Mouse (Mus musculus) kidney, embryonic 16.5 days (tissue): ENCODE measurements around the gene Snx22. TPM values are rescaled to one million over a fixed set of nuclear protein-coding genes. Genes with fewer than 3 reads are reported as not detected.

ENCODE experiments used
- ATAC-seq: fragments of 200-750 bp; cut with Nextera tagmentation; 2 replicates; pipeline ENCODE4 v1.8.0; 2017; ENCODE audit warnings: moderate TSS enrichment; ENCODE audit not compliant: low FRiP score, low TSS enrichment
- H3K27ac ChIP-seq: fragments of 300-500 bp; sonication (generic); 2 replicates; pipeline ENCODE4 v1.5.1; 2014; ENCODE audit warnings: low read length
- H3K27me3 ChIP-seq: fragments of 300-500 bp; sonication (generic); 2 replicates; pipeline ENCODE4 v1.6.1; 2014; ENCODE audit warnings: low read length, control low read depth, mixed read lengths; ENCODE audit not compliant: insufficient read depth
- H3K36me3 ChIP-seq: fragments of 300-500 bp; sonication (generic); 2 replicates; pipeline ENCODE4 v1.6.1; 2014; ENCODE audit warnings: low read length, control low read depth, mixed read lengths; ENCODE audit not compliant: insufficient read depth
- H3K4me1 ChIP-seq: fragments of 300-500 bp; sonication (generic); 2 replicates; pipeline ENCODE4 v1.6.1; 2014; ENCODE audit warnings: low read length, control low read depth, mixed read lengths; ENCODE audit not compliant: insufficient read depth
- H3K4me2 ChIP-seq: fragments of 300-500 bp; sonication (generic); replicated peaks from 2 replicates; pipeline ENCODE4 v1.6.1; 2014; ENCODE audit warnings: low read depth, low read length
- H3K4me3 ChIP-seq: fragments of 300-500 bp; sonication (generic); 2 replicates; pipeline ENCODE4 v1.5.1; 2014; ENCODE audit warnings: mild to moderate bottlenecking, low read length
- H3K9ac ChIP-seq: fragments of 300-500 bp; sonication (generic); replicated peaks from 2 replicates; pipeline ENCODE4 v1.6.1; 2014; ENCODE audit warnings: low read length
- H3K9me3 ChIP-seq: fragments of 300-500 bp; sonication (generic); 2 replicates; pipeline ENCODE4 v1.6.1; 2016; ENCODE audit warnings: low read length, control low read depth
- WGBS: fragments of 180-500 bp; shearing (Covaris S2); extraction: QIAGEN DNeasy Blood & Tissue Kit; methylation state at CpG from one replicate; pipeline ENCODE4 v1.1.7; 2014; 5-methylcytosine and 5-hydroxymethylcytosine counted together
- polyA plus RNA-seq: library from polyadenylated mRNA; unstranded; fragments of >200 nt; fragmentation: Nextera tagmentation; extraction: Ambion mirVana; gene quantifications from 2 replicates; pipeline ENCODE4 v1.2.1, GENCODE M21; 2015

Gene Snx22
- polyA plus RNA-seq, 1 experiment from 2014 or later, result 1.4 TPM

GRCm38 (mm10) chr9:66039290-66039689, 30.2 kb downstream of the Snx22 start:
- Histone ChIP-seq H3K9ac (no peak overlapping the region), H3K9me3 (no peaks in the 10 kb centered on the region), H3K27me3 (no peaks in the 10 kb centered on the region), H3K4me1 (no peaks in the 10 kb centered on the region), H3K4me2 (no peak overlapping the region), H3K36me3 (peaks cover 17% of the 10 kb centered on the region), H3K27ac (no peak overlapping the region), H3K4me3 (no peak overlapping the region)
- 78% methylated on average over 4 of the region's 4 CpGs for WGBS
- ATAC-seq, result no peak

GRCm38 (mm10) chr9:66038581-66038980, 30.9 kb downstream of the Snx22 start:
- peaks cover 17% of the 10 kb centered on the region for H3K36me3 ChIP-seq
- 92% methylated on average over 4 of the region's 4 CpGs for WGBS
- H3K9me3 ChIP-seq, result no peaks in the 10 kb centered on the region
- no peak overlapping the region for H3K4me3 ChIP-seq
- no peaks in the 10 kb centered on the region for H3K27me3 ChIP-seq
- no peaks in the 10 kb centered on the region for H3K4me1 ChIP-seq
- no peak overlapping the region for H3K4me2 ChIP-seq
- no peak overlapping the region for H3K27ac ChIP-seq
- no peak for ATAC-seq
- H3K9ac ChIP-seq, result no peak overlapping the region

- ATAC-seq, result no peak
- H3K27me3 ChIP-seq, result no peaks in the 10 kb centered on the region
- no peak overlapping the region for H3K4me3 ChIP-seq
- H3K36me3 ChIP-seq, result peaks cover 19% of the 10 kb centered on the region
- H3K4me1 ChIP-seq, result no peaks in the 10 kb centered on the region
- H3K9me3 ChIP-seq, result no peaks in the 10 kb centered on the region
- no peak overlapping the region for H3K27ac ChIP-seq
- 86% methylated on average over 4 of the region's 4 CpGs for WGBS
- no peak overlapping the region for H3K4me2 ChIP-seq
- H3K9ac ChIP-seq, result no peak overlapping the region
Observed at GRCm38 (mm10) chr9:66038082-66038481, 31.4 kb downstream of the Snx22 start.

GRCm38 (mm10) chr9:66020601-66021000, 48.9 kb downstream of the Snx22 start:
- H3K4me2 ChIP-seq, result no peak overlapping the region
- no peak overlapping the region for H3K9ac ChIP-seq
- H3K36me3 ChIP-seq, result no peaks in the 10 kb centered on the region
- no peak overlapping the region for H3K4me3 ChIP-seq
- H3K27ac ChIP-seq, result no peak overlapping the region
- no peaks in the 10 kb centered on the region for H3K27me3 ChIP-seq
- ATAC-seq, result no peak
- no peaks in the 10 kb centered on the region for H3K9me3 ChIP-seq
- no peaks in the 10 kb centered on the region for H3K4me1 ChIP-seq

Other genes with a start within 250 kb of the Snx22 start
- gene Zfp609, start 242.2 kb downstream of the Snx22 start, polyA plus RNA-seq, result 4.8 and 6.4 TPM in 2 replicates
- gene Pclaf, start 179.5 kb downstream of the Snx22 start, polyA plus RNA-seq, result 181 and 207 TPM in 2 replicates
- 31.0 and 32.4 TPM in 2 replicates for gene Trip4, start 160.9 kb downstream of the Snx22 start, polyA plus RNA-seq
- gene Csnk1g1, start 160.8 kb downstream of the Snx22 start, polyA plus RNA-seq, result 12.6 and 16.9 TPM in 2 replicates
- 654 and 670 TPM in 2 replicates for gene Ppib, start 9.5 kb downstream of the Snx22 start, polyA plus RNA-seq
- gene Snx1, start 56.9 kb upstream of the Snx22 start, polyA plus RNA-seq, result 150 and 152 TPM in 2 replicates
- gene Ciao2a, start 56.9 kb upstream of the Snx22 start, polyA plus RNA-seq, result 153 and 155 TPM in 2 replicates
- 4.7 and 4.9 TPM in 2 replicates for gene Dapk2, start 88.5 kb upstream of the Snx22 start, polyA plus RNA-seq